Mouse (Mus musculus): ENCODE measurements around the gene Ndufaf2. TPM values are rescaled to one million over a fixed set of nuclear protein-coding genes. Genes with fewer than 3 reads are reported as not detected.

Gene Ndufaf2
- polyA plus RNA-seq, 1 experiment, result 29.6 TPM

DNA sequence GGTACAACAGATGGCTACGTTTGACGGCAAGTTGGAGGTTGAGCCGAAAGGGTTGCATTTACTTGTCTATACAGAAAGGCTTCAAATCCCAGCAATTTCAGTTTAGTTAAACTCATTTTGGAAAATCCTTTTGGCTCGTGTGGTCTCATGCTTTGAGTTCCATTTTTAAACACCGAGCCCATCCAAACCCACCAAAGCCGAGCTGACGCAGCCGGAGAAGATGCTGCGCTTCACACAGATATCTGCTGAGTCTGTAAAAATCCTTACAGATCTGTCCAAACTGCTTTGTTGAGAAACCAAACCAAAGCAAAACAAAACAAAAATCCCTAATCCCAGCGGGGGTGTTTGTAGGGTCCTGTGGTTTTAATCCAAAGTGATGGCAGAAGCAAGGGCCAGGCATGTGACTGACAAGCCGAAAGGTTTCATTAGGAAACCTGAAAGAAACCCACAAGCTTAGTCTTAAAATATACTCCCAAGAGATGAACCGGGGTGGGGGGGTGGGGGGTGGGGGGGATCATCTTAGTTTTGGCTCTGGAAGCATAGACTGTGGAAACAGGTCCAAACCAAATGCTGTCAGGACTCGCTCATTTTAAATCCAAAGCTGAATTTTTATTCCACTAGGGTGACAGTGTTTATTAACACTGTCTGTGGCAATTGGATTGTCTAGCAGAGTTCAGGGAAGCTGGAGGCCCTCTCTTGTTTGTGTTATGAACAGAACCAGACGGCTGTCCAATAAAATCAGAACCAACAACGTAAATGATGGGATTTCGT is 181.4 kb downstream of the Ndufaf2 start:
- Histone ChIP-seq H3K9me3 (peaks cover 11% of the 10 kb centered on the region; the same call in 1 of the 2 replicates), H3K27me3 (replicated peaks) (peaks cover 17% of the 10 kb centered on the region), H3K4me3 (replicated peaks) (no peak overlapping the region), H3K4me1 (peaks cover 7% of the 10 kb centered on the region; the same call in 1 of the 2 replicates), H3K36me3 (replicated peaks; ENCODE audit: low read length) (no peaks in the 10 kb centered on the region)
- TF ChIP-seq FLI1 (IDR thresholded peaks at IDR 0.05; ENCODE audit: low read length), result no peak
- TF ChIP-seq GATA1 (IDR thresholded peaks at IDR 0.05; ENCODE audit: borderline replicate concordance, low read length), result no peak

DNA sequence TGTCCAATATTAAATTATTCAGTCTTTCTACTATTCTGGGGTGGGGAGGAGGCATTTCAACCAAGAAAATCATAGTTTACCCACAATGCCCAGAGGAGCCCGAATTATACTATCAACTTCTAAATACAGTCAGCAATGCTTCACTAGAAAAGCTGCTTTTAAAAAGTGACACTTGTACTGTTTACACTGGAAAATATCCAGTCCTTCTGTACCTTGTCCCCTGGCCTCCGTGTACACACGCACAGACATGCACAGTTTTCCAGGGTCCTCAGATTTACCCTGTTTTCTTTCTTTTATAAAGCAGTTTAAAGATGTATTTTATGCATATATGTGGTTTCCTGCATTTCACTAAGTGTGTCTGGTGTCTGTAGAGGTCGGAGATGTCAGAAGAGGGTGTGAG is 186.0 kb downstream of the Ndufaf2 start:
- Histone ChIP-seq H3K9me3 (peaks cover 5% of the 10 kb centered on the region; the same call in 1 of the 2 replicates), H3K4me3 (replicated peaks) (no peak overlapping the region), H3K4me1 (peaks cover 20% of the 10 kb centered on the region), H3K27me3 (replicated peaks) (peaks cover 9% of the 10 kb centered on the region), H3K36me3 (replicated peaks; ENCODE audit: low read length) (no peaks in the 10 kb centered on the region)
- TF ChIP-seq GATA1 (IDR thresholded peaks at IDR 0.05; ENCODE audit: borderline replicate concordance, low read length) (no peak), FLI1 (IDR thresholded peaks at IDR 0.05; ENCODE audit: low read length) (no peak)

DNA sequence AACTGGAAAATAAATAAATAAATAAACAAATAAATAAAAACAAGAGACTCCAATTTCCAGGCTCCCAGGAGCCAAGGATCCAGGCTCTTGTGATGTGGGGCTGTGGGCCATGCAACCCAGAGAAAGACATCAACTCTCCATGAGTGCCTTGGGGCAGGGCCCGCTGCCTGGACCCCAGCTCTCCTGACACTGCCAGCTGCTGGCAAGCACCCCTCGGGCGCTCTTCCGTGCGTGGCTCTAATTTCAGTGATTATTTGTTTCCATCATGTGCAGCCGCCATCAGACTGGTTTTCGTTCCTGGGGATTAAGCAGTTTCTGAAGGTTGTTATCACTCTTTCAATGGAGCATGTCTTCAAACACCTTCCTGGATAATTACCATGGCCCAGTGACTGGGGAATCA is 186.6 kb downstream of the Ndufaf2 start:
- peaks cover 9% of the 10 kb centered on the region for H3K27me3 ChIP-seq (replicated peaks)

DNA sequence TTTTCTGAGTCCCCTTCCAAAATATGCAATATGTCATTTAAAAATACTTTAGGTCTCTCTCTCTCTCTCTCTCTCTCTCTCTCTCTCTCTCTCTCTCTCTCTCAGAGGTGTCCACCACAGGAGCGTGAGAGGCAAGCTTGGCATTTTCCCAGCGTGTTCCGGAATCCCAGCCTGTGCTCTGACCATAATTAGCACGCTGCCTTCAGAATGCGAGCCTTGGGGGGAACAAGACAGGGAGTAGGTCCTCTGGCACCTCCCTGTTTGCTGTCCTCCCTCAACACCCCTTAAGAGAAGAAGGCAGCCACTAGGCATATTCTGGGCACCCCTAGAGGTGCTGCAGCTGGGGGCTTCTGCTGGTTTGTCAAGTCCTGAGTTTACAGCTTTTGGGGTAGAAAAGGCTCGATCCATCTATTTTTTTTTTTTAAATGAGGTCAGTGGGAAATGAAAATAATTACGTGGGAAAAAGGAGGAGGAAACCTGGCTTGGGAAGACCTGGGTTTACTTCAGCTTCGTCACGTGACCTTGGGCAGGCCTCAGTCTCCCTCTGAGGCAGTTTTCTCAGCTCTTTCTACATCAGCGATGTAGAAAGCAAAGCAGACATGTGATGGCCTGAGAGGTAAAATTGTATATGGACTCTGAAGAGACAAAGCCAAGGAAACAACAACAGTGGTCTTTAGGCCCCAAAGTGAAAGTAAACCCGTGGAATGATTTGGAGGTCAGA is 187.8 kb downstream of the Ndufaf2 start:
- Histone ChIP-seq H3K4me3 (replicated peaks) (no peak overlapping the region), H3K36me3 (replicated peaks; ENCODE audit: low read length) (no peaks in the 10 kb centered on the region), H3K4me1 (peaks cover 20% of the 10 kb centered on the region), H3K9me3 (no peaks in the 10 kb centered on the region), H3K27me3 (replicated peaks) (peaks cover 11% of the 10 kb centered on the region)
- TF ChIP-seq GATA1 (IDR thresholded peaks at IDR 0.05; ENCODE audit: borderline replicate concordance, low read length) (no peak), FLI1 (IDR thresholded peaks at IDR 0.05; ENCODE audit: low read length) (no peak)

More for the DNA sequence above, 186.6 kb downstream of the Ndufaf2 start:
- peaks cover 4% of the 10 kb centered on the region; the same call in 1 of the 2 replicates for H3K9me3 ChIP-seq
- H3K36me3 ChIP-seq (replicated peaks; ENCODE audit: low read length), result no peaks in the 10 kb centered on the region
- TF ChIP-seq GATA1 (IDR thresholded peaks at IDR 0.05; ENCODE audit: borderline replicate concordance, low read length), result no peak
- TF ChIP-seq FLI1 (IDR thresholded peaks at IDR 0.05; ENCODE audit: low read length), result no peak
- H3K4me3 ChIP-seq (replicated peaks), result no peak overlapping the region
- peaks cover 20% of the 10 kb centered on the region for H3K4me1 ChIP-seq

DNA sequence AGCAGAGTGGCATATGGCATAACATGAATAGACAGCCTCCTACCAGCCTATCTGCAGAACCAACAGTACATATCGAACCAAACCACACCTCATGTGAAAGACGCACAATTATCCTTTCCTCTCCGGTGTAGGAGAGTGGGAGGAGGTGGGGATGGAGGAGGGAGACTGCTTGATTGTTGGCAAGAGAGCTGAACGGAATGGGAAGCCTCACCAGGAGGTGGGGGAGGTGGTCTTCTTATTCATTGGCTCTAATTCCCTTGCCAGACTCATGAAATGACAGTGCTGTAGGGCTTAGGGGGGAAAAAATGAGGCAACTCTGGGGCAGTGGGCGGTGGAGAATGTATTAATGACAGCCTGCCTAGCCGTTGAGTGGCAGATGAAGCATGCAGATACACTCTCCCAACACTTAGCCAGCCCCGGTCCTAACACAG is 188.4 kb downstream of the Ndufaf2 start:
- peaks cover 20% of the 10 kb centered on the region for H3K4me1 ChIP-seq
- H3K36me3 ChIP-seq (replicated peaks; ENCODE audit: low read length), result no peaks in the 10 kb centered on the region
- no peak overlapping the region for H3K4me3 ChIP-seq (replicated peaks)
- H3K9me3 ChIP-seq, result no peaks in the 10 kb centered on the region
- TF ChIP-seq GATA1 (IDR thresholded peaks at IDR 0.05; ENCODE audit: borderline replicate concordance, low read length), result no peak
- no peak for TF ChIP-seq FLI1 (IDR thresholded peaks at IDR 0.05; ENCODE audit: low read length)
- peaks cover 11% of the 10 kb centered on the region for H3K27me3 ChIP-seq (replicated peaks)

DNA sequence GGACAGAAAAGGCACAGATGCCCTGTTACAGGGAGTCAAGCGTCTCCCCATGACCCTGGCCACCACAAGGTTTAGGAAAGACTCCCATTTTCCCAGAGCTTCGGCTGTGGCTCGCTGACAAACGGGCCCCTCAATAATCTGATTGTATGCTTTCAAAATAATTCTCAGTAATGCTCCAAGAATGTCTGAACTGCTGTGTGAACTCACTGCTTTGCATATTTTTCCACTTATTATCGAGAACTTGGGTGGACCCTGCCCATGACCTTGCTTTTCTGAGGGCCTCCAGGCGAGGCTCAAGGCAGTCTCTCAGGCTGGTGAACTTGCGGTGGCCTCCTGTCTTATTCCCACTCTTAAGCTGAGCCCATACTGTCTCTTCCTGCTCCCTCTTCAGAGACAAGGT is 193.8 kb downstream of the Ndufaf2 start:
- TF ChIP-seq FLI1 (IDR thresholded peaks at IDR 0.05; ENCODE audit: low read length), result no peak
- no peak for TF ChIP-seq GATA1 (IDR thresholded peaks at IDR 0.05; ENCODE audit: borderline replicate concordance, low read length)
- no peak overlapping the region for H3K4me3 ChIP-seq (replicated peaks)

DNA sequence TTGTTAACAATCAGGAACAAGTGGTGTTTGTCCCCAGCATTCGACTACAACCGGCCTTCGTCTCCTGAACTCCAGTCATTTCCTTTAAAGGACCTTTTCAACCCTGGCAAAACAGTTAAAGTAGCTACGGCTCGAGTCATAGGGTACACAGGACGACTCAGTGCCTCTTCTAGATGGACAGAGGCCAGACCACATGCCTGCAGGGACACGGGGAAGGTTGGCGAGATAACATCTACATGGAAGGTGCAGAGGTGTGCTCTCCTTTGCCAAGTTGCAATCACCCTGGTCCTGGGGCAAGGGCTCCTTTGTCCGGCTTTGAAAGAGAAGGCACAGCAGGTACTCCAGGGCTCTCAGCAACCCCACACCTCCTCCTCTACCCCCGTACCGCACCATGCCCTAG is 195.0 kb downstream of the Ndufaf2 start:
- Histone ChIP-seq H3K4me3 (replicated peaks) (no peak overlapping the region), H3K9me3 (no peaks in the 10 kb centered on the region; the same call in 1 of the 2 replicates), H3K4me1 (peaks cover 24% of the 10 kb centered on the region; the same call in 1 of the 2 replicates), H3K27me3 (replicated peaks) (peaks cover 23% of the 10 kb centered on the region), H3K36me3 (replicated peaks; ENCODE audit: low read length) (no peaks in the 10 kb centered on the region)
- TF ChIP-seq FLI1 (IDR thresholded peaks at IDR 0.05; ENCODE audit: low read length) (no peak), GATA1 (IDR thresholded peaks at IDR 0.05; ENCODE audit: borderline replicate concordance, low read length) (no peak)

More for the DNA sequence above, 193.8 kb downstream of the Ndufaf2 start:
- Histone ChIP-seq H3K4me1 (peaks cover 19% of the 10 kb centered on the region; the same call in 1 of the 2 replicates), H3K9me3 (no peaks in the 10 kb centered on the region; the same call in 1 of the 2 replicates), H3K27me3 (replicated peaks) (peaks cover 23% of the 10 kb centered on the region), H3K36me3 (replicated peaks; ENCODE audit: low read length) (no peaks in the 10 kb centered on the region)

DNA sequence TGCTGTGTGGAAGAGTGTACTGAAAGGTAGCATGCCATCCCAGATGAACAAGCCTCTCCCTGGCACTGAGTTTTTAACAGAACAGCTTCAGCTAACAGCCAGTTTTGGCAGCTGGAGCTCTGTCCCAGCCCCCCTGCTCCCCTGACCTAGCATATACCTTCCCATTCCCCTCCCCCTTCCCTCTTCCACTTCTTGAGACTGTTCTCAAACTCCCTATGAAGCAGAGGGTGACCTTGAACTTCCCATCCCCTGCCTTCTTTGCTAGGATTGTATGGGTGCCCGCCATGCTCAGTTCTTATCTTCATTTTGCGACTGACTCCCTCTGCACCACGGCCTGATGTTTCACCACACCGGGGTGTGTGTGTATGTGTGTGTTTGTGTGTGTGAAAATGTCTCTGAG is 195.7 kb downstream of the Ndufaf2 start:
- Histone ChIP-seq H3K36me3 (replicated peaks; ENCODE audit: low read length) (no peaks in the 10 kb centered on the region), H3K27me3 (replicated peaks) (peaks cover 23% of the 10 kb centered on the region), H3K4me3 (replicated peaks) (no peak overlapping the region), H3K4me1 (peaks cover 21% of the 10 kb centered on the region; the same call in 1 of the 2 replicates), H3K9me3 (no peaks in the 10 kb centered on the region; the same call in 1 of the 2 replicates)
- TF ChIP-seq GATA1 (IDR thresholded peaks at IDR 0.05; ENCODE audit: borderline replicate concordance, low read length), result no peak

DNA sequence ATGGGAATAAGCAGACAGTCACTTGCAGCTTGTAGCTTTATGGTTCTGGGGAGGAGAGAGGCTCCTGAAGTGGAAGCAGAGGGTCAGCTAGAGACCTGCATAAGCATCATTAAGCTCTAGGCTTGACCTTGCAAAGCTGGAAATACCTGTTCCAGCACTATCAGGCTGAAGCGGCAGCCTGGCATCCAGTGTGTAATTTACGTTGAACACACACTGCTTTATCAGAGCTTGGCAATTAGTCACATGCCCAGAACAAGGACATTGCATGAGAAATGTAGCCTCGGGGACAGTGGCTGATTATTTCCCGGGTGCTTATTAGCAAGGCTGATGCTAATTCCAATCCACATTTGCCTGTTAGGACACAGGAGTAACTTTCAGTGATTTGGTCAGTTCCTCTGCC is 196.5 kb downstream of the Ndufaf2 start:
- peaks cover 20% of the 10 kb centered on the region; the same call in 1 of the 2 replicates for H3K4me1 ChIP-seq
- no peak for TF ChIP-seq GATA1 (IDR thresholded peaks at IDR 0.05; ENCODE audit: borderline replicate concordance, low read length)
- TF ChIP-seq FLI1 (IDR thresholded peaks at IDR 0.05; ENCODE audit: low read length), result no peak
- H3K36me3 ChIP-seq (replicated peaks; ENCODE audit: low read length), result no peaks in the 10 kb centered on the region

DNA sequence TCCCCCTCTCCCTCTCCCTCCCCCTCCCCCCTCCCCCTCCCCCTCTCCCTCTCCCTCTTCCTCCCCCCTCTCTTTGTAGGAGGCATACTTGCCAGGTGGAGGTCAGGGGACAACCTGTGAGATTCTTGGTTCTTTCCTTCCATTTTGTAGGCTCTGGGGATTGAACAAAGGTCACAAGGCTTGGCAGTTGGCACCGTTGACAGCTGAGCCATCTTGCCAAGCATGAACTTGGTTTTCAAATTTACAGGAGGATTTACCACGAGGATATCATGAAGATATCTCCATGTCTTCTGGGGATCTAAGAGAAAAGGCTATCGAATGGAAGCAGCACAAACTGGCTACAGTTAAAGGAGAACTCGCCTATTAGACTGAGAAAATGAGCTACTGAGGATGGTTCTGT is 196.9 kb downstream of the Ndufaf2 start:
- no peaks in the 10 kb centered on the region for H3K36me3 ChIP-seq (replicated peaks; ENCODE audit: low read length)
- H3K4me3 ChIP-seq (replicated peaks), result no peak overlapping the region
- TF ChIP-seq GATA1 (IDR thresholded peaks at IDR 0.05; ENCODE audit: borderline replicate concordance, low read length) (no peak), FLI1 (IDR thresholded peaks at IDR 0.05; ENCODE audit: low read length) (no peak)
- H3K4me1 ChIP-seq, result peaks cover 23% of the 10 kb centered on the region
- H3K27me3 ChIP-seq (replicated peaks), result peaks cover 23% of the 10 kb centered on the region
- H3K9me3 ChIP-seq, result no peaks in the 10 kb centered on the region; the same call in 1 of the 2 replicates

More for the DNA sequence above, 196.5 kb downstream of the Ndufaf2 start:
- Histone ChIP-seq H3K4me3 (replicated peaks) (no peak overlapping the region), H3K27me3 (replicated peaks) (peaks cover 23% of the 10 kb centered on the region), H3K9me3 (no peaks in the 10 kb centered on the region; the same call in 1 of the 2 replicates)
